Mouse (Mus musculus): ENCODE data around the gene Bst1. TPM values are rescaled to one million over a fixed set of nuclear protein-coding genes. Genes with fewer than 3 reads are reported as not detected.

Gene Bst1
- polyA plus RNA-seq, 1 experiment from 2014 or later, result not detected

GRCm38 (mm10) chr5:43814536-43814935, 4.1 kb upstream of the Bst1 start:
- no peak overlapping the region for H3K9ac ChIP-seq (replicated peaks)
- no peaks in the 10 kb centered on the region for H3K36me3 ChIP-seq
- H3K27me3 ChIP-seq, result 0 out of 2 replicates have a peak, but pooled peaks cover 4% of the 10 kb centered on the region
- H3K27ac ChIP-seq, result no peak overlapping the region
- no peaks in the 10 kb centered on the region for H3K9me3 ChIP-seq
- 86% methylated on average over 2 of the region's 2 CpGs for WGBS
- H3K4me2 ChIP-seq, result no peak overlapping the region
- H3K4me3 ChIP-seq (replicated peaks), result no peak overlapping the region
- H3K4me1 ChIP-seq (replicated peaks), result peaks cover 5% of the 10 kb centered on the region; the same call in 1 of the 2 replicates
- ATAC-seq (ENCODE audit: insufficient number of reproducible peaks, insufficient read depth, low FRiP score, low TSS enrichment, low read depth), result no peak

GRCm38 (mm10) chr5:43815769-43816168, 2.9 kb upstream of the Bst1 start:
- Histone ChIP-seq H3K27me3 (0 out of 2 replicates have a peak, but pooled peaks cover 4% of the 10 kb centered on the region), H3K4me2 (no peak overlapping the region), H3K4me1 (replicated peaks) (peaks cover 5% of the 10 kb centered on the region; the same call in 1 of the 2 replicates), H3K9ac (replicated peaks) (no peak overlapping the region), H3K9me3 (no peaks in the 10 kb centered on the region), H3K4me3 (replicated peaks) (no peak overlapping the region), H3K36me3 (no peaks in the 10 kb centered on the region), H3K27ac (no peak overlapping the region)
- WGBS, result 48% methylated on average over 1 of the region's 1 CpGs
- ATAC-seq (ENCODE audit: insufficient number of reproducible peaks, insufficient read depth, low FRiP score, low TSS enrichment, low read depth), result no peak

GRCm38 (mm10) chr5:43820785-43821184, 2.1 kb downstream of the Bst1 start:
- Histone ChIP-seq H3K4me2 (no peak overlapping the region), H3K36me3 (no peaks in the 10 kb centered on the region), H3K4me3 (replicated peaks) (no peak overlapping the region), H3K9ac (replicated peaks) (no peak overlapping the region), H3K27me3 (0 out of 2 replicates have a peak, but pooled peaks cover 4% of the 10 kb centered on the region), H3K4me1 (replicated peaks) (peaks cover 5% of the 10 kb centered on the region; the same call in 1 of the 2 replicates), H3K9me3 (no peaks in the 10 kb centered on the region), H3K27ac (no peak overlapping the region)
- WGBS, result 89% methylated on average over 11 of the region's 11 CpGs
- no peak for ATAC-seq (ENCODE audit: insufficient number of reproducible peaks, insufficient read depth, low FRiP score, low TSS enrichment, low read depth)

- 78% methylated on average over 19 of the region's 19 CpGs for WGBS
- peaks cover 5% of the 10 kb centered on the region; the same call in 1 of the 2 replicates for H3K4me1 ChIP-seq (replicated peaks)
- H3K9me3 ChIP-seq, result no peaks in the 10 kb centered on the region
- no peak within 1 kb of the TSS for H3K4me2 ChIP-seq
- H3K27me3 ChIP-seq, result 0 out of 2 replicates have a peak, but pooled peaks cover 4% of the 10 kb centered on the region
- H3K27ac ChIP-seq, result no peak within 1 kb of the TSS
- no peaks in the 10 kb centered on the region for H3K36me3 ChIP-seq
- H3K4me3 ChIP-seq (replicated peaks), result no peak within 1 kb of the TSS
- no peak within 1 kb of the TSS for H3K9ac ChIP-seq (replicated peaks)
- no peak for ATAC-seq (ENCODE audit: insufficient number of reproducible peaks, insufficient read depth, low FRiP score, low TSS enrichment, low read depth)
These were observed 2.9 kb downstream of the Bst1 start, which contains the start of gene Fbxl5 for GRCm38 (mm10) chr5:43821538-43821937. Gene Fbxl5, minus strand, starts transcription at chr5:43821638.

- WGBS, result 91% methylated on average over 8 of the region's 8 CpGs
These were observed 3.5 kb downstream of the Bst1 start for GRCm38 (mm10) chr5:43822199-43822598.

GRCm38 (mm10) chr5:43822824-43823223, 4.1 kb downstream of the Bst1 start:
- no peak overlapping the region for H3K4me3 ChIP-seq (replicated peaks)
- H3K9ac ChIP-seq (replicated peaks), result no peak overlapping the region
- no peak overlapping the region for H3K4me2 ChIP-seq
- 89% methylated on average over 3 of the region's 3 CpGs for WGBS
- H3K36me3 ChIP-seq, result no peaks in the 10 kb centered on the region
- H3K9me3 ChIP-seq, result no peaks in the 10 kb centered on the region
- 0 out of 2 replicates have a peak, but pooled peaks cover 4% of the 10 kb centered on the region for H3K27me3 ChIP-seq
- ATAC-seq (ENCODE audit: insufficient number of reproducible peaks, insufficient read depth, low FRiP score, low TSS enrichment, low read depth), result no peak
- H3K27ac ChIP-seq, result no peak overlapping the region
- H3K4me1 ChIP-seq (replicated peaks), result peaks cover 10% of the 10 kb centered on the region; the same call in 1 of the 2 replicates

More at GRCm38 (mm10) chr5:43822199-43822598, 3.5 kb downstream of the Bst1 start:
- no peak for ATAC-seq (ENCODE audit: insufficient number of reproducible peaks, insufficient read depth, low FRiP score, low TSS enrichment, low read depth)
- Histone ChIP-seq H3K4me2 (no peak overlapping the region), H3K27ac (no peak overlapping the region), H3K36me3 (no peaks in the 10 kb centered on the region), H3K9ac (replicated peaks) (no peak overlapping the region), H3K4me3 (replicated peaks) (no peak overlapping the region), H3K27me3 (0 out of 2 replicates have a peak, but pooled peaks cover 4% of the 10 kb centered on the region), H3K4me1 (replicated peaks) (peaks cover 5% of the 10 kb centered on the region; the same call in 1 of the 2 replicates), H3K9me3 (no peaks in the 10 kb centered on the region)

GRCm38 (mm10) chr5:43824580-43824979, 5.9 kb downstream of the Bst1 start:
- 79% methylated on average over 3 of the region's 3 CpGs for WGBS
- Histone ChIP-seq H3K4me2 (no peak overlapping the region), H3K9ac (replicated peaks) (no peak overlapping the region), H3K9me3 (no peaks in the 10 kb centered on the region), H3K27ac (no peak overlapping the region), H3K27me3 (no peaks in the 10 kb centered on the region), H3K4me3 (replicated peaks) (no peak overlapping the region), H3K4me1 (replicated peaks) (0 out of 2 replicates have a peak, but pooled peaks cover 6% of the 10 kb centered on the region), H3K36me3 (no peaks in the 10 kb centered on the region)
- no peak for ATAC-seq (ENCODE audit: insufficient number of reproducible peaks, insufficient read depth, low FRiP score, low TSS enrichment, low read depth)

GRCm38 (mm10) chr5:43826883-43827282, 8.2 kb downstream of the Bst1 start:
- Histone ChIP-seq H3K27me3 (no peaks in the 10 kb centered on the region), H3K27ac (no peak overlapping the region), H3K4me3 (replicated peaks) (no peak overlapping the region), H3K36me3 (no peaks in the 10 kb centered on the region), H3K4me1 (replicated peaks) (0 out of 2 replicates have a peak, but pooled peaks cover 6% of the 10 kb centered on the region), H3K9me3 (no peaks in the 10 kb centered on the region), H3K9ac (replicated peaks) (no peak overlapping the region), H3K4me2 (no peak overlapping the region)
- ATAC-seq (ENCODE audit: insufficient number of reproducible peaks, insufficient read depth, low FRiP score, low TSS enrichment, low read depth), result no peak
- 84% methylated on average over 2 of the region's 2 CpGs for WGBS

- Histone ChIP-seq H3K27me3 (no peaks in the 10 kb centered on the region), H3K4me3 (replicated peaks) (no peak overlapping the region), H3K36me3 (no peaks in the 10 kb centered on the region), H3K9ac (replicated peaks) (no peak overlapping the region), H3K27ac (no peak overlapping the region), H3K9me3 (no peaks in the 10 kb centered on the region), H3K4me1 (replicated peaks) (0 out of 2 replicates have a peak, but pooled peaks cover 6% of the 10 kb centered on the region), H3K4me2 (no peak overlapping the region)
- WGBS, result 41% methylated on average over 9 of the region's 9 CpGs
- no peak for ATAC-seq (ENCODE audit: insufficient number of reproducible peaks, insufficient read depth, low FRiP score, low TSS enrichment, low read depth)
These were observed 8.7 kb downstream of the Bst1 start for GRCm38 (mm10) chr5:43827366-43827765.

- Histone ChIP-seq H3K9ac (replicated peaks) (no peak overlapping the region), H3K4me1 (replicated peaks) (no peaks in the 10 kb centered on the region), H3K9me3 (no peaks in the 10 kb centered on the region), H3K36me3 (no peaks in the 10 kb centered on the region), H3K27me3 (no peaks in the 10 kb centered on the region), H3K4me3 (replicated peaks) (no peak overlapping the region), H3K27ac (no peak overlapping the region), H3K4me2 (no peak overlapping the region)
- 94% methylated on average over 7 of the region's 7 CpGs for WGBS
- no peak for ATAC-seq (ENCODE audit: insufficient number of reproducible peaks, insufficient read depth, low FRiP score, low TSS enrichment, low read depth)
These were observed 17.9 kb downstream of the Bst1 start for GRCm38 (mm10) chr5:43836590-43836989.

- no peak overlapping the region for H3K9ac ChIP-seq (replicated peaks)
- no peaks in the 10 kb centered on the region for H3K27me3 ChIP-seq
- whole genome bisulfite sequencing, result 53% methylated on average over 5 of the region's 5 CpGs
- no peaks in the 10 kb centered on the region for H3K36me3 ChIP-seq
- no peak overlapping the region for H3K4me3 ChIP-seq (replicated peaks)
- H3K9me3 ChIP-seq, result no peaks in the 10 kb centered on the region
- no peak overlapping the region for H3K4me2 ChIP-seq
- no peak overlapping the region for H3K27ac ChIP-seq
- no peak for ATAC-seq (ENCODE audit: insufficient number of reproducible peaks, insufficient read depth, low FRiP score, low TSS enrichment, low read depth)
- no peaks in the 10 kb centered on the region for H3K4me1 ChIP-seq (replicated peaks)
These were observed 18.7 kb downstream of the Bst1 start for GRCm38 (mm10) chr5:43837372-43837771.

Data from limb, embryonic 12.5 days (tissue).